Mouse (Mus musculus) kidney, postnatal 0 days (tissue): ENCODE measurements around the gene Mecom. TPM values are rescaled to one million over a fixed set of nuclear protein-coding genes. Genes with fewer than 3 reads are reported as not detected.

ENCODE experiments used
- ATAC-seq: fragments of 200-750 bp; cut with Nextera tagmentation; replicated peaks from 2 replicates; pipeline ENCODE4 v1.8.0; 2017; ENCODE audit warnings: low read depth, moderate number of reproducible peaks, moderate TSS enrichment, moderate library complexity; ENCODE audit not compliant: low FRiP score
- DNase-seq: peaks from one replicate; pipeline ENCODE4 v3.0.0-alpha.2; 2016; ENCODE audit warnings: low spot score
- H3K27ac ChIP-seq: fragments of 300-500 bp; sonication (generic); 2 replicates; pipeline ENCODE4 v1.5.1; 2014; ENCODE audit warnings: mild to moderate bottlenecking
- H3K27me3 ChIP-seq: fragments of 300-500 bp; sonication (generic); 2 replicates; pipeline ENCODE4 v1.6.1; 2014; ENCODE audit warnings: low read length, mixed read lengths; ENCODE audit not compliant: insufficient read depth
- H3K36me3 ChIP-seq: fragments of 300-500 bp; sonication (generic); 2 replicates; pipeline ENCODE4 v1.6.1; 2014; ENCODE audit warnings: low read length, mixed read lengths; ENCODE audit not compliant: insufficient read depth
- H3K4me1 ChIP-seq: fragments of 300-500 bp; sonication (generic); replicated peaks from 2 replicates; pipeline ENCODE4 v1.6.1; 2014; ENCODE audit warnings: antibody characterized with exemption, low read length, mixed read lengths; ENCODE audit not compliant: insufficient read depth
- H3K4me2 ChIP-seq: fragments of 300-500 bp; sonication (generic); 2 replicates; pipeline ENCODE4 v1.6.1; 2014; ENCODE audit warnings: mild to moderate bottlenecking, low read length, moderate library complexity, mixed read lengths
- H3K4me3 ChIP-seq: fragments of 300-500 bp; sonication (generic); replicated peaks from 2 replicates; pipeline ENCODE4 v1.5.1; 2014; ENCODE audit warnings: low read depth, low read length
- H3K9ac ChIP-seq: fragments of 300-500 bp; sonication (generic); 2 replicates; pipeline ENCODE4 v1.6.1; 2014; ENCODE audit warnings: low read depth, low read length
- H3K9me3 ChIP-seq: fragments of 300-500 bp; sonication (generic); replicated peaks from 2 replicates; pipeline ENCODE4 v1.6.1; 2016; ENCODE audit warnings: low read length, inconsistent platforms, mixed read lengths
- CTCF ChIP-seq: IDR thresholded peaks from 2 replicates; pipeline ENCODE4 v1.5.1; 2016; ENCODE audit warnings: antibody characterized with exemption, low read depth, mild to moderate bottlenecking, moderate library complexity
- WGBS: fragments of 180-500 bp; shearing (Covaris S2); extraction: QIAGEN DNeasy Blood & Tissue Kit; methylation state at CpG from one replicate; pipeline ENCODE4 v1.1.7; 2014; 5-methylcytosine and 5-hydroxymethylcytosine counted together
- polyA plus RNA-seq: library from polyadenylated mRNA; unstranded; fragments of >200 nt; fragmentation: Nextera tagmentation; extraction: Ambion mirVana; gene quantifications from 2 replicates; pipeline ENCODE4 v1.2.1, GENCODE M21; 2015

Mecom gene
- polyA plus RNA-seq, 1 experiment from 2014 or later = 54.7 TPM

DNA sequence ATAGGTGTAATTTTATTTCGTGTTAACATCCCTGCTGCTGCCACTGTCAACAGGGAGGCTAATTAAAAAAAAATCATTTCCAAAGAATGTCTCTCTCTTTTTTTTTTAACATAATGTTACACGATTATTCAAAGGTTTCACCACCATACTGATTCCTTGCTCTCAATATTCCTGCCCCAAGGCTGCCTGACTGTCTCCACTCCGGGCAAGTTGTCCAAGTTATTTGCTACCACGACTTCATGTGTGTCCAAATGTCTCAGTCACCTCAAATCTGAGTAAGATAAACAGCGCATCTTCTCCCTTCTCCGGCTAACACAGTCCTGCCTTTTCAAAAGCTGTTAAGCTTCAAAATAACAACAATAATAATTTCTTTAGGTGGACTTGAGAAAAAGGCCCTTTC lies 536.1 kb downstream of the Mecom start:
- H3K4me3 ChIP-seq = peak overlapping the region; percentile 64
- peak overlapping the region; percentile 86 for H3K9ac ChIP-seq
- H3K27ac ChIP-seq = peak overlapping the region; percentile 92
- DNase-seq (no peak), ATAC-seq (no peak)
- no peak for TF ChIP-seq CTCF
- no peaks in the 10 kb centered on the region for H3K4me1 ChIP-seq
- H3K4me2 ChIP-seq = peak overlapping the region; percentile 73
- H3K36me3 ChIP-seq = no peaks in the 10 kb centered on the region
- no peaks in the 10 kb centered on the region for H3K9me3 ChIP-seq
- WGBS = 7% methylated on average over 6 of the region's 6 CpGs
- H3K27me3 ChIP-seq = no peaks in the 10 kb centered on the region

GRCm38 (mm10) chr3:30010889-30011288 lies 536.9 kb downstream of the Mecom start:
- no peak for ATAC-seq
- no peak for DNase-seq
- Histone ChIP-seq H3K27me3 (no peaks in the 10 kb centered on the region), H3K4me3 (peak overlapping the region; percentile 64), H3K9me3 (no peaks in the 10 kb centered on the region), H3K4me2 (peak overlapping the region; percentile 73), H3K27ac (peak overlapping the region; percentile 92), H3K4me1 (no peaks in the 10 kb centered on the region), H3K36me3 (no peaks in the 10 kb centered on the region), H3K9ac (peak overlapping the region; percentile 86)
- 21% methylated on average over 6 of the region's 6 CpGs for WGBS
- no peak for TF ChIP-seq CTCF

DNA sequence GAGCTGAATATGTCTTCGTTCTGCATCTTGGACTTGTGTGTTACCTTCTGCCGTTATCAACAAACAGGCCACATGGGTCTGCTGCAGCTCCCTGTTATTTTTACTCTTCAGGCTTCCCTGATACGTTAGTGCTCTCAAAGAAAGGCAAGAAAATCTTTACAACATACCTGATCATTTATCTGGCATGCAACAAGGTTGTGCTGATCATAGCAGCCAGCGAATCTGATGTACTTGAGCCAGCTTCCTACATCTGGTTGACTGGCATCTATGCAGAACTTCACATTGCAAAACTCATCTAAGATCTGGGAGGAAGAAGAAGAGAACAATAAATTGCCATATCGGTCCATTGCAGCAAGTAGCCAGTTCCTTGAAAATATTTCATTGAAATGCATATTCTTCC lies 538.2 kb downstream of the Mecom start:
- Histone ChIP-seq H3K4me3 (peak overlapping the region; percentile 36), H3K4me2 (peak overlapping the region; percentile 51), H3K27ac (peak overlapping the region; percentile 11; the same call in 1 of the 2 replicates), H3K36me3 (no peaks in the 10 kb centered on the region), H3K4me1 (peaks cover 4% of the 10 kb centered on the region; the same call in 1 of the 2 replicates), H3K27me3 (no peaks in the 10 kb centered on the region), H3K9me3 (no peaks in the 10 kb centered on the region), H3K9ac (peak overlapping the region; percentile 28; the same call in 1 of the 2 replicates)
- DNase-seq (no peak), ATAC-seq (no peak)
- TF ChIP-seq CTCF = no peak
- 46% methylated on average over 5 of the region's 5 CpGs for WGBS

- 35% methylated on average over 8 of the region's 8 CpGs for WGBS
- H3K27me3 ChIP-seq = no peaks in the 10 kb centered on the region
- H3K9me3 ChIP-seq = no peaks in the 10 kb centered on the region
- H3K36me3 ChIP-seq = no peaks in the 10 kb centered on the region
- DNase-seq (no peak), ATAC-seq (peak; percentile 78)
- no peak overlapping the region for H3K4me3 ChIP-seq
- peak overlapping the region; percentile 75 for H3K27ac ChIP-seq
- H3K4me2 ChIP-seq = peak overlapping the region; percentile 39
- H3K4me1 ChIP-seq = peaks cover 7% of the 10 kb centered on the region
- no peak overlapping the region for H3K9ac ChIP-seq
- TF ChIP-seq CTCF = no peak
Observed at GRCm38 (mm10) chr3:30004888-30005405, 542.9 kb downstream of the Mecom start.

- H3K27ac ChIP-seq = no peak overlapping the region; the same call in 1 of the 2 replicates
- ATAC-seq = no peak
Observed at GRCm38 (mm10) chr3:30000260-30000659, 547.5 kb downstream of the Mecom start.

DNA sequence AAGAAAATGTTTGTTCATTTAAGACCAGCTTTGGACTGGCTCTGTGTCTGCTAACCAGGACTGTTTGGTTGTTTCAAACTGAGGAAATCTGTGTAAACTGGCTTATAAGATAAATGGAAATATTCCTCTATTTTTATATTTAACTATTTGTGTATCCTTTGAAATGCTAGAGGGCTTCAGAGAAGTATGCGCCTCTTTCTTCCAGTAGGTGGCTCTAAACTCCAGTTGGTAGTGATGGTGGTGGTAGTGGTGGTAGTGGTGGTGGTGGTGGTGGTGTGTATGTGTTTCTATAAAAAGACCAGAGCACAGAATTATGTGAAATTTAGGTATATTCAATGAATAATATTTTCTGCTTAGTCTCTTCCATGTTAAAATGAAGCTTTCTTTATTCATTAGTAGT lies 548.8 kb downstream of the Mecom start:
- WGBS = 60% methylated on average over 1 of the region's 1 CpGs
- DNase-seq (no peak), ATAC-seq (no peak)
- Histone ChIP-seq H3K36me3 (no peaks in the 10 kb centered on the region), H3K9me3 (no peaks in the 10 kb centered on the region), H3K9ac (no peak overlapping the region), H3K27me3 (no peaks in the 10 kb centered on the region), H3K4me3 (no peak overlapping the region), H3K27ac (no peak overlapping the region), H3K4me2 (no peak overlapping the region), H3K4me1 (no peaks in the 10 kb centered on the region; the same call in 1 of the 2 replicates)
- TF ChIP-seq CTCF = peak; percentile 70

More at GRCm38 (mm10) chr3:30000260-30000659, 547.5 kb downstream of the Mecom start:
- H3K4me3 ChIP-seq = no peak overlapping the region
- DNase-seq = no peak
- peaks cover 7% of the 10 kb centered on the region for H3K4me1 ChIP-seq
- no peaks in the 10 kb centered on the region for H3K27me3 ChIP-seq
- no peaks in the 10 kb centered on the region for H3K36me3 ChIP-seq
- WGBS = 49% methylated on average over 7 of the region's 7 CpGs
- TF ChIP-seq CTCF = no peak
- no peaks in the 10 kb centered on the region for H3K9me3 ChIP-seq
- no peak overlapping the region for H3K9ac ChIP-seq
- H3K4me2 ChIP-seq = no peak overlapping the region

DNA sequence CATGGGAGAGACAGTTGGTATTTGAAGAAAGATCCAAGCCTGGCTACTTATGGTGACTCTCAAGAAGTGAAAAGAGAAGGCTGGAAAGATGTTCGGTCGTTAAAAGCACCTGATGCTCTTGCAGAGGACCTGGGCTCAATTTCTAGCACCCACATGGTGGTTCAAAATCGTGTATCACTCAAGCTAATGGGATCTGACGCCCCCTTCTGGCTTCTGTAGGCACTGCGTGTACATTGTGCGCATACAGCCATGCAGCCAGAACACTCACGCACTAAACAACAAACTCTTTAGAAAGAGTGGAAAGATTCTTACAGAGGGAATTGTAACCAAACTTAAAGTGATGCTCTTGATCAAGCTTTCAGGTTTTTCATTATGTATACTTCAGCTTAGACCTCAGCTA lies 550.7 kb downstream of the Mecom start:
- Histone ChIP-seq H3K36me3 (no peaks in the 10 kb centered on the region), H3K9ac (no peak overlapping the region), H3K27ac (no peak overlapping the region), H3K4me2 (no peak overlapping the region), H3K4me1 (no peaks in the 10 kb centered on the region), H3K27me3 (no peaks in the 10 kb centered on the region), H3K4me3 (no peak overlapping the region), H3K9me3 (no peaks in the 10 kb centered on the region)
- peak; percentile 15; the same call in 1 of the 2 replicates for TF ChIP-seq CTCF
- WGBS = 84% methylated on average over 7 of the region's 7 CpGs
- DNase-seq = no peak
- ATAC-seq = no peak
